Mouse (Mus musculus) gastrocnemius, postnatal 10 days (tissue): ENCODE measurements at regions not wholly inside any gene's neighbourhood (a gene's known extent, or its start where the extent isn't known, plus 50 kb on each side); places are given as distances from the start of the nearest gene placed in this dataset.

Experiments used
- DNase-seq: peaks from one replicate; pipeline ENCODE4 v3.0.0; 2021; ENCODE audit warnings: mixed read lengths

DNA sequence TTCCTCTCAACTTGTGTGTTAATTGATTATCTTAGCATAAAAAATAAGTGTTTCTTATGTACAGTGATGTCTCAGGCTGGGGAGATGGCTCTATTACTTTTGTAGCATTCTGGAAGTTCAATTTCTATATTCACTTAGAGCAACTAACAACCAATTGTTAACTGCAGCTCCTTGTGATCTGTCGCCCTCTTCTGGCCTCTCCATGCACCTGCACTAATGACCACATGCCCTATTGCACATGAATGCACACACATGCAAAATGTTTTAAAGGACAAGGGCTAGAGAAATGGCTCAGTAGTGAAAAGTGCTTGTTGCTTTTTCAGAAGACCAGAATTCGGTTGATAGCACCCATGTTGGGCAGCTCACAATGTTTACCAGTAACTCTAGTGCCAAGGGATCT, 629.1 kb upstream of the Dpp10 start:
- no peak for DNase-seq

DNA sequence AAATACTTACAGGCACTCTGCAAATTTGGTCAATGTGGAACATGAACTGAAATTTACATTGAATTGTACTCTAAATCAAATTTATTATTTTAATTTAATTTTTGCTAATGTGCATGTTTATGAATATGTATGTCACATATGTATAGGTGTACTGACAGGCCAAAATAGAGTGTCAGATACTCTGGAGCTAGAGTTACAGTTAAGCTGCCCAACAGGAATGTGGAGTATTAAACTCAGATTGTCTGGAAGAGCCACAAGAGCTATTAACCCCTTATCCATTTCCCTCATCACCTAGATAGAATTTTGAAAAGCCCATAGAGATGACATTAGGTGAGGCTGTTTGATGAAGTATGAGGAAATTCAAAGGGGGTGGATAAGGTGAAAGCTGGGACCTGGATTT, 607.5 kb upstream of the Dpp10 start:
- DNase-seq: no peak

DNA sequence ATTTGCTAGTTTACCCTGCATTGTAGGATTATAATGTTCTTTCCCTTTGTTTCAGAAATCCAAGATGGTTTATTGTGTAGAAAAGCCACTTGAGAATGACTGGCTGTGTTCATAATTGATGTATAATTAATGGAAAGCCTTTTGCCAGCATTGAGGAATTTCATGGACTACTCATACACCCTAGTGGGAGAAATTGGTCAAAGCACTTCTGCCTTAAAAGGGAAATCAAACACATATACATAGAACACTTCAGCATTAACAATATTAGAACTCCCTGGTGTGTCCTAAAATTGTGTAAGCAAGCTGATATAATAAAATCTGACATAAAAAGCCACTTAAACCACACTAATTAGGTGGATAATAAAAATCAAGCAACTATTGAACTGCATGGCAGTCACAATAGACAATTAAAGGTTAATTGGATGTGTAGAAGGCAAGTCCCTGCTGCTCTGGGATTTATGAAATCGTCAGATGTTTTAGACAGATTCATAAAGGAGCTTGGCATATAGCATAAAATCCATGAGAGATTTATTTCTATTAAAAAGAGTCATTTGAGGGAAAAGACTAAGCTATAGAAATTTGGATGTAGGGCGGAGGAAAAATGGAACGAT, 607.0 kb upstream of the Dpp10 start:
- no peak for DNase-seq

DNA sequence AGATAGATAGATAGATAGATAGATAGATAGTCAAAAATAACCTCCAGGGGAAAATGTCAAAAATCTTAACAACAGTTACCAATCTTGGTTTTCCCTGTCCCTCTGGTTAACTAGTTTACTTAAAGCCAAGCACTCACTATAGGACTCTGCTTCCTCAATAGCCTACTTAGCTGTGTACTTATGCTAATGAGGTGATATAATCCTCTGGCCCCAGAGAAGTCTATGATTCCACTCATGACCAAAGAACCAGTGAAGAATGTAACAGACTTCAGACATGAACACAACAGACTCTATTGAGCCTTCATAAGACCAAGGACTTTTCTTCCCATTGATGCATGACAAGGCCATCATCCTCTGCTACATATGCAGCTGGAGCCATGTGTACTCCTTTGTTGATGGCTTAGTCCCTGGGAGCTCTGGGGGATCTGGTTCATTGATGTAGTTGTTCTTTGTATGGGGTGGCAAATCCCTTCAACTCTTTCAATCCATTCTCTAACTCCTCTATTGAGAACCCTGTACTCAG, 589.9 kb upstream of the Dpp10 start:
- DNase-seq: no peak

DNA sequence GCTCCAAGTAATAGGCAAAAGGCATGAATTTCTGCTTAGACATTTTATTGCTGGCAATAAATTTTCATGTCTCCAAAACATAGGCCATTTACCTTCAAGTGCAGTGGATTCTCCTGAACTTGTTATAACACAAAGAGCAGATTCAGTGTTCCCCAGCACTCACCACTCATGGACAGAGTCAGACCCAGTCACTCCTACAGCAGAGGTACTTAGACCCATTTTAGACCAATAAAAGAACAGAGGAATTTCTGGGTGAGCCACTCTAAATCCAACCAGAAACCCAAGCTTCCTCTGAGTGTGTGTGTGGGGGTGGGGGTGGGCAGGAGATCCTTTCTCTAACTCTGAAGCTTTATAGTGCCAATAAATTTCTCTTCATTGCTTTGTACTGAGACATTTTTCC, 584.7 kb upstream of the Dpp10 start:
- DNase-seq: no peak

DNA sequence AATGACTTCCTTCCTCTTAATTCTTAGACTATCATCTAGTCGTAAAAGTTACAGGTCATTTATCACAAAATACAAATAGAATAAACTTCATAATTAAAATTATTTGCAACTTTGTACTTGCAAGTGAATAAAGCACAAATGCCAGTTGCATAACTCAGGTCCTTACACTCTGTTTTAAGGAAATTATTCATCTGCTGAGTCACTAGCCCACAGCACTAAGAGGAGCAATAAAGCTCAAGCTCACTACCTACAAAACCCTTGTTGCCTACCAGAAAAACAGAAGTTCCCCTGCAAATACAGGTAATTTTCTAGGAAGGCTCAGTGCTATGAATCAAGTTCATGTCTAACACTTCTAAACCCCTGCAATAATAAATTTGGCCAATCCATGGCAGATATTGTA, 539.3 kb upstream of the Dpp10 start:
- no peak for DNase-seq
